Mouse (Mus musculus) lung, postnatal 0 days (tissue): ENCODE results near the gene Mboat7. TPM values are rescaled to one million over a fixed set of nuclear protein-coding genes. Genes with fewer than 3 reads are reported as not detected.
A peak's percentile ranks its signal among the peaks of the same experiment; 100 is the strongest.
"Not testable (repeated sequence)": the region's sequence is repeated elsewhere in the genome, so short reads cannot be mapped to it uniquely, and the experiment has no call there.

Experiments
- ATAC-seq: fragments of 200-750 bp; cut with Nextera tagmentation; 2 replicates; pipeline ENCODE4 v1.8.0; 2017; ENCODE audit warnings: moderate library complexity
- DNase-seq: peaks from one replicate; pipeline ENCODE4 v3.0.0-alpha.2; 2016; ENCODE audit warnings: low spot score
- H3K27ac ChIP-seq: fragments of 300-500 bp; sonication (generic); 2 replicates; pipeline ENCODE4 v1.5.1; 2014; ENCODE audit warnings: antibody characterized with exemption, mild to moderate bottlenecking, low read length, mixed read lengths
- H3K27me3 ChIP-seq: fragments of 300-500 bp; sonication (generic); replicated peaks from 2 replicates; pipeline ENCODE4 v1.6.1; 2014; ENCODE audit warnings: low read length, mixed read lengths; ENCODE audit not compliant: insufficient read depth
- H3K36me3 ChIP-seq: fragments of 300-500 bp; sonication (generic); 2 replicates; pipeline ENCODE4 v1.6.1; 2014; ENCODE audit warnings: low read length, mixed read lengths; ENCODE audit not compliant: insufficient read depth
- H3K4me1 ChIP-seq: fragments of 300-500 bp; sonication (generic); 2 replicates; pipeline ENCODE4 v1.6.1; 2014; ENCODE audit warnings: antibody characterized with exemption, low read depth, low read length, mixed read lengths; ENCODE audit not compliant: insufficient read depth
- H3K4me2 ChIP-seq: fragments of 300-500 bp; sonication (generic); replicated peaks from 2 replicates; pipeline ENCODE4 v1.6.1; 2014; ENCODE audit warnings: low read depth, mild to moderate bottlenecking, low read length, moderate library complexity, mixed read lengths
- H3K4me3 ChIP-seq: fragments of 300-500 bp; sonication (generic); 2 replicates; pipeline ENCODE4 v1.5.1; 2014; ENCODE audit warnings: low read depth, low read length
- H3K9ac ChIP-seq: fragments of 300-500 bp; sonication (generic); replicated peaks from 2 replicates; pipeline ENCODE4 v1.6.1; 2014; ENCODE audit warnings: low read depth, mild to moderate bottlenecking
- H3K9me3 ChIP-seq: fragments of 300-500 bp; sonication (generic); 2 replicates; pipeline ENCODE4 v1.6.1; 2016; ENCODE audit warnings: low read length, mixed read lengths
- CTCF ChIP-seq: IDR thresholded peaks from 2 replicates; pipeline ENCODE4 v1.5.1; 2016; ENCODE audit warnings: antibody characterized with exemption, mild to moderate bottlenecking
- EP300 ChIP-seq: IDR thresholded peaks from 2 replicates; pipeline ENCODE4 v1.6.1; 2016; ENCODE audit warnings: antibody characterized with exemption, mild to moderate bottlenecking, control low read depth
- WGBS: fragments of 180-500 bp; shearing (Covaris S2); extraction: QIAGEN DNeasy Blood & Tissue Kit; methylation state at CpG from one replicate; pipeline ENCODE4 v1.1.7; 2014; 5-methylcytosine and 5-hydroxymethylcytosine counted together
- polyA plus RNA-seq: library from polyadenylated mRNA; unstranded; fragments of >200 nt; fragmentation: Nextera tagmentation; extraction: Ambion mirVana; gene quantifications from 2 replicates; pipeline ENCODE4 v1.2.1, GENCODE M21; 2015

Gene Mboat7
- polyA plus RNA-seq: 39.1 and 43.8 TPM in 2 replicates

- Histone ChIP-seq H3K4me2 (peak within 1 kb of the TSS; percentile 96), H3K36me3 (peaks cover 5% of the 10 kb centered on the region; the same call in 1 of the 2 replicates), H3K27me3 (no peaks in the 10 kb centered on the region), H3K9me3 (no peaks in the 10 kb centered on the region), H3K4me1 (0 out of 2 replicates have a peak, but pooled peaks cover 3% of the 10 kb centered on the region), H3K9ac (peak within 1 kb of the TSS; percentile 79), H3K27ac (peak within 1 kb of the TSS; percentile 94), H3K4me3 (peak within 1 kb of the TSS; percentile 75)
- WGBS: under 1% methylated on average over 55 of the region's 55 CpGs
- ATAC-seq (peak; percentile 90), DNase-seq (peak; percentile 99)
- TF ChIP-seq CTCF (no peak), EP300 (peak; percentile 75)
Observed at GRCm38 (mm10) chr7:3692987-3693808, at the start of gene Mboat7. Mboat7 (minus strand) TSS chr7:3693523.

DNA sequence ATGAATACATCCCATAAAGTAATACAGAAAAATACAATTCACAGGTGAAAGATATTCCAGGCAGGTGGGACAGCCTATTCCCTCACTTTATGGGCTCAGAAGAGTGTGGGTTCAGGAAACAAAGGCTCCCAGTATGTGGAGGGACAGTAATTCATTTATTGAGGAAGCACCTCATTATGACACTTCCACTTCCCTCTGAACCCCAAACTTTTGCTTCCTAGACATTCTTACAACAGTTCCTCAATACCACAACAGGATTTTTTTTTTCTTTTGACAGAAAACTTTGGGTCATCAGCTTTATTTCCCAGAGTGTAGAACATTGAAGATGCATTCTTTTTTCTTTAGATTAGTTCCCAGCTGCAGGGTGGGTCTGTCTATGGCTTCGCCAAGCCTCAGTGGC lies 39.4 kb upstream of the Mboat7 start:
- H3K4me2 ChIP-seq, H3K4me3 ChIP-seq, H3K36me3 ChIP-seq, ATAC-seq, H3K4me1 ChIP-seq, H3K9ac ChIP-seq, H3K27ac ChIP-seq, DNase-seq, H3K9me3 ChIP-seq, H3K27me3 ChIP-seq: not testable (repeated sequence)
- no CpG with 5 or more reads among the region's 1 CpGs for WGBS

- H3K27ac ChIP-seq, H3K4me3 ChIP-seq, DNase-seq, ATAC-seq, H3K4me2 ChIP-seq, H3K27me3 ChIP-seq, H3K36me3 ChIP-seq, H3K9ac ChIP-seq, H3K4me1 ChIP-seq, H3K9me3 ChIP-seq: not testable (repeated sequence)
Observed at GRCm38 (mm10) chr7:3725459-3725858, 32.1 kb upstream of the Mboat7 start.

DNA sequence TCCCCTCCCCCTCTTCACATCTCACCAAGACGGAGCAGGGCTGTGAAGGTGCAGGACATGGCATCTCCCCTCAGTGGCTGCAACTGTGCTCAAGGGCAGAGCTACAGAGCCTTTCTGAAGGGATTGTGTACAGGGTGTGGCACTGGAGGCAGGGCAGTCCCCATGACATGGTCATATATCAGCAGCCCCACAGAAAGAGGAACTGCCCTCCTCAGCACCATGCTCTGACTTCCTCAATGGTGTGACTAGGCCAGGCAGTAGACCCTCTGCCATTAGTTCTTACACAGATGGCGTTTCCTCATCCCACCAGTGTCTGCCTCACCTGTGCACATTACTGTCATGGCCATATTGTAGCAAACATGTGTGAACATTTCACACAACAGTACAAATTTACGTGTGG lies 26.9 kb upstream of the Mboat7 start, which contains the start of gene Pirb:
TSS of gene Pirb (minus strand) at position 124 of the 400 bp plus-strand sequence.
- not testable (repeated sequence) for H3K4me1 ChIP-seq, H3K4me3 ChIP-seq, H3K36me3 ChIP-seq, H3K9ac ChIP-seq, H3K27ac ChIP-seq, DNase-seq, H3K27me3 ChIP-seq, ATAC-seq, H3K9me3 ChIP-seq, H3K4me2 ChIP-seq
- no CpG with 5 or more reads among the region's 3 CpGs for WGBS

DNA sequence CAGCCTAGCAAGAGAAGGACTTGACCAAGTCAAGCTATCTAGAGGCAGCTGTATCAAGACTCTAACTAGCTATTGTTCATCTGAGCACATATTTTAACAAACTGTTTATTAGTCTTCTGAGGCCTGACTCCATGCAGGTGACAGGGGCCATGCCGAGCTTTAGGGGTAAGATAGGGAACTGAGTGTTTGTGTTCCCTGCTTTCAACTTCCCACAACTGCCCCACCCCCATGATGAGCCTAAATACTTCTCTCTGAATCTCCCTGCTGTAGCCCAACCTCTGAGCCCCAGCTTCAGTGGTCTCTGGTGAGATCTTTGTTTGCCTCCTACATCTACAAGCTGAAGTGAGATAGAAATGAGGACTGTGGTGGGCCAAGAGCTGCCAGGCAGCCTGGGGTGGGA lies 21.9 kb upstream of the Mboat7 start:
- H3K36me3 ChIP-seq: no peaks in the 10 kb centered on the region
- DNase-seq: no peak
- no peak overlapping the region for H3K9ac ChIP-seq
- 5% methylated on average over 1 of the region's 1 CpGs for WGBS
- no peak overlapping the region for H3K4me2 ChIP-seq
- no peak overlapping the region for H3K4me3 ChIP-seq
- no peak overlapping the region for H3K27ac ChIP-seq
- no peak for ATAC-seq
- no peaks in the 10 kb centered on the region for H3K4me1 ChIP-seq
- H3K9me3 ChIP-seq: no peaks in the 10 kb centered on the region
- H3K27me3 ChIP-seq: no peaks in the 10 kb centered on the region
- TF ChIP-seq CTCF (no peak), EP300 (no peak)

DNA sequence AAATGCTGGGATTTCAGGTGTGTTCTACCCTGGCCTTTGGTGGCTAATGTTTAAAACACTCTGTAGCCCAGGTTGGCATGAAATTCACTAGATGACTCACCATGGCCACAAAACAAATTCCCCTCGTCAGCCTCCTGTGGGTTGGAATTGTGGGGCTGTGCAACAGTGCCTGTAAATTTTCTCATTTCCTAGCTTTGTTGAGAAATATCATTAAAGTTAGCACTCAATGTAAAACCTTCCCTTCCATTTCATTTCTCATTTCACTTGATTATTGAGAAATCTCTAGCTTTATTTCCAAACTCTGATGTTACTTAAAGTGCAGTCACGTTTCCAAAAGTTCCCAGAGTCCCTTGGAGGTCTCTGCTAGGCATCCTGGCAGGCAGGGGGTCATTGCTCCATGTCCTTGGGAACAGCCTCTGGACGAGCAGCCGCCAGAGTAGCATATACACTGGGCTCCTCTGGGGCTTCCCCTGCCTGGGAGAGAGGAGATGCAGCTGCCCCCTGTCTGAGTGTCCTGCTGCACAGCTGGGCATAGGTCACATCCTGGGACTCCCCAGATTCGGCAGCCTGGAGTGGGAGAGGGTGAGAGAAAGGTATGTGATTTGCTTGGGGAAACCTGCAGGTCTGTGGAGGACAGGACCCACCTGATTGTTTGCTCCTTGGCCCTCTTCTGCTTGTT lies 19.1 kb upstream of the Mboat7 start:
- Histone ChIP-seq H3K4me3 (no peak overlapping the region), H3K9me3 (no peaks in the 10 kb centered on the region), H3K27me3 (no peaks in the 10 kb centered on the region), H3K4me1 (no peaks in the 10 kb centered on the region), H3K4me2 (no peak overlapping the region), H3K27ac (no peak overlapping the region), H3K36me3 (no peaks in the 10 kb centered on the region), H3K9ac (no peak overlapping the region)
- ATAC-seq: peak; percentile 95
- DNase-seq: peak; percentile 87
- no peak for TF ChIP-seq CTCF
- TF ChIP-seq EP300: peak; percentile 39; the same call in 1 of the 2 replicates
- WGBS: 29% methylated on average over 5 of the region's 5 CpGs
